Mouse (Mus musculus): Measurements from ENCODE around the gene Gzmd.

DNA sequence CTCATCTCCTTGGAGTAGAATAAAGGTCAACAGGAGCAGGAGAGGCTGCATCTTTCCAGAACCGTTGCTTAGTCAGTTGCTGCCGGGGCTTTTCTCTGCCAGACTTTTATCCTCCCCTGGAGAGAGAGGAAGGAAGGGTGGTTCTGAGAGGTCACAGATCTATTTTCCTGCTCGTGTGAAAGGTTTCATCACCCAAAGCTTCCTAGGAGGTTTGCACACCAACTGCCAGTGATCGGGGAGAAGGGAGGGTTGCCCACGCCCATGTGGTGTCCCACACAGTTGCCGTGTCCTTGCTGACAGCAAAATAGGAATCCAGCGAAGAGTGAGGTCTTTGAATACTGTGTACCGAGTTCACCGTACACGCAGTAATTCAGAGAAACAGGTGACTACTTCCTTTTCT is 30.0 kb downstream of the Gzmd start, which contains the start of gene Ctsg:
- TF ChIP-seq CHD2 (IDR thresholded peaks at IDR 0.05; ENCODE audit: low read depth, low read length) (no peak), ZNF384 (IDR thresholded peaks at IDR 0.05; ENCODE audit: low read depth, low read length) (no peak), MAFK (IDR thresholded peaks at IDR 0.05; ENCODE audit: insufficient read depth, low read depth, low read length) (no peak), ZC3H11A (IDR thresholded peaks at IDR 0.05; ENCODE audit: borderline replicate concordance, low read depth, low read length) (no peak), HCFC1 (IDR thresholded peaks at IDR 0.05; ENCODE audit: borderline replicate concordance, insufficient read depth, low read length) (no peak)

Data from ES-E14 (cell line).